Comparison of ENCODE assay signal across 10 mouse cellular contexts in genomic region chr8:17700362-17700761, GRCm38 (mm10).
DNase-seq lines count a peak whose midpoint lies in the region; ATAC-seq and TF ChIP-seq lines count a peak whose summit lies in the region.
"Had no signal": no experiment of that assay in that cellular context is flagged by ENCODE, and none has a peak within 500 bp of the region (broad histone marks: within the 10 kb centered on the region; RNA-seq: fewer than 3 reads in every experiment).

No protein-coding gene starts in this region.

- TF ChIP-seq POLR2A in lung, adult 2 months (IDR thresholded peaks at IDR 0.05; ENCODE audit: borderline replicate concordance, extremely low read depth, low read depth, low read length) = no peak

- peak; percentile 91 for ATAC-seq in forebrain, postnatal 0 days
- ATAC-seq in forebrain, embryonic 13.5 days = no peak
- ATAC-seq in kidney, embryonic 14.5 days (ENCODE audit: low FRiP score, low TSS enrichment) = no peak
- ATAC-seq: intestine, embryonic 16.5 days had no signal

- TF ChIP-seq CTCF in forebrain, postnatal 0 days (IDR thresholded peaks at IDR 0.05; ENCODE audit: low read depth) = no peak
- no peak for TF ChIP-seq CTCF in lung, adult 2 months (IDR thresholded peaks at IDR 0.05; ENCODE audit: insufficient read depth, low read length)

- 63% methylated on average over 3 of the region's 3 CpGs for WGBS in forebrain, postnatal 0 days
- WGBS in forebrain, embryonic 13.5 days = 58% methylated on average over 3 of the region's 3 CpGs
- 71% methylated on average over 3 of the region's 3 CpGs for WGBS in kidney, embryonic 14.5 days
- 65% methylated on average over 3 of the region's 3 CpGs for WGBS in lung, adult 2 months

- H3K4me2 ChIP-seq in forebrain, postnatal 0 days (ENCODE audit: low read depth) = no peak overlapping the region
- H3K4me2 ChIP-seq in forebrain, embryonic 13.5 days = no peak overlapping the region
- H3K4me2 ChIP-seq in kidney, embryonic 14.5 days (replicated peaks; ENCODE audit: low read depth, low read length) = no peak overlapping the region
- H3K4me2 ChIP-seq: liver, embryonic 15.5 days had no signal

- no peak overlapping the region for H3K9ac ChIP-seq in forebrain, postnatal 0 days
- no peak overlapping the region for H3K9ac ChIP-seq in forebrain, embryonic 13.5 days
- H3K9ac ChIP-seq in kidney, embryonic 14.5 days (ENCODE audit: low read depth, low read length) = no peak overlapping the region
- H3K9ac ChIP-seq: liver, embryonic 15.5 days had no signal

- no peaks in the 10 kb centered on the region for H3K9me3 ChIP-seq in forebrain, postnatal 0 days (ENCODE audit: low read length)
- H3K9me3 ChIP-seq in forebrain, embryonic 13.5 days (replicated peaks) = no peaks in the 10 kb centered on the region
- no peaks in the 10 kb centered on the region for H3K9me3 ChIP-seq in kidney, embryonic 14.5 days (ENCODE audit: control insufficient read depth, low read length)
- H3K9me3 ChIP-seq: liver, embryonic 15.5 days had no signal

- H3K36me3 ChIP-seq in forebrain, postnatal 0 days (ENCODE audit: insufficient read depth) = no peaks in the 10 kb centered on the region
- H3K36me3 ChIP-seq in forebrain, embryonic 13.5 days (ENCODE audit: poor library complexity, severe bottlenecking) = no peaks in the 10 kb centered on the region
- H3K36me3 ChIP-seq in kidney, embryonic 14.5 days (ENCODE audit: control insufficient read depth, insufficient read depth, low read length) = no peaks in the 10 kb centered on the region
- H3K36me3 ChIP-seq: liver, embryonic 15.5 days had no signal

- H3K4me1 ChIP-seq in forebrain, postnatal 0 days (ENCODE audit: insufficient read depth) = no peaks in the 10 kb centered on the region
- no peaks in the 10 kb centered on the region for H3K4me1 ChIP-seq in forebrain, embryonic 13.5 days
- no peaks in the 10 kb centered on the region for H3K4me1 ChIP-seq in kidney, embryonic 14.5 days (ENCODE audit: control insufficient read depth, insufficient read depth, low read length)
- H3K4me1 ChIP-seq in lung, adult 2 months (ENCODE audit: control insufficient read depth, insufficient read depth, low read length) = no peaks in the 10 kb centered on the region
- H3K4me1 ChIP-seq: liver, embryonic 15.5 days had no signal

- no peaks in the 10 kb centered on the region for H3K27me3 ChIP-seq in forebrain, postnatal 0 days (ENCODE audit: insufficient read depth, low read length)
- no peaks in the 10 kb centered on the region for H3K27me3 ChIP-seq in forebrain, embryonic 13.5 days
- no peaks in the 10 kb centered on the region for H3K27me3 ChIP-seq in kidney, embryonic 14.5 days (ENCODE audit: control insufficient read depth, insufficient read depth, low read length)
- H3K27me3 ChIP-seq: liver, embryonic 15.5 days had no signal

- DNase-seq in forebrain, postnatal 0 days = peak; percentile 64
- DNase-seq in NIH3T3 (ENCODE audit: low read depth) = peak; percentile 2
- peak; percentile 44 to 48 for DNase-seq in frontal cortex, postnatal 10 days (ENCODE audit: low spot score in 2 of 2)
- DNase-seq in left cerebral cortex, adult 9 months (ENCODE audit: low spot score in 2 of 2) = peak; percentile 33 to 88
- DNase-seq in gastrocnemius, adult 8-10 months (ENCODE audit: low spot score in 2 of 2) = no peak
- no peak for DNase-seq in lung, adult 2 months

- H3K27ac ChIP-seq in forebrain, postnatal 0 days (ENCODE audit: low read depth, low read length) = no peak overlapping the region
- H3K27ac ChIP-seq in forebrain, embryonic 13.5 days = no peak overlapping the region
- no peak overlapping the region for H3K27ac ChIP-seq in kidney, embryonic 14.5 days (ENCODE audit: low read depth, low read length)
- H3K27ac ChIP-seq: liver, embryonic 15.5 days had no signal

- no peak overlapping the region for H3K4me3 ChIP-seq in forebrain, postnatal 0 days (ENCODE audit: low read depth, low read length)
- H3K4me3 ChIP-seq in forebrain, embryonic 13.5 days = no peak overlapping the region
- no peak overlapping the region for H3K4me3 ChIP-seq in kidney, embryonic 14.5 days (ENCODE audit: low read length)
- H3K4me3 ChIP-seq in lung, adult 2 months (replicated peaks; ENCODE audit: extremely low read depth, low read depth, low read length) = no peak overlapping the region
- H3K4me3 ChIP-seq: liver, embryonic 15.5 days had no signal

Comparison
In these comparisons a context has a peak if more than half of its experiments do, and no peak if none do; other contexts are left out.
1. DNase-seq: peak in forebrain, postnatal 0 days (single experiment), NIH3T3 (single experiment), frontal cortex, postnatal 10 days (2 of 2) and left cerebral cortex, adult 9 months (2 of 2); none in gastrocnemius, adult 8-10 months (0 of 2) and lung, adult 2 months (single experiment).